Mouse (Mus musculus) layer of hippocampus, adult 9-10 months (tissue): ENCODE measurements at regions not wholly inside any gene's neighbourhood (a gene's known extent, or its start where the extent isn't known, plus 50 kb on each side); places are given as distances from the start of the nearest gene placed in this dataset.
A peak's percentile ranks its signal among the peaks of the same experiment; 100 is the strongest.

Experiments used
- DNase-seq: peaks from one replicate; pipeline ENCODE4 v3.0.0; 2022; ENCODE audit warnings: low spot score

DNA sequence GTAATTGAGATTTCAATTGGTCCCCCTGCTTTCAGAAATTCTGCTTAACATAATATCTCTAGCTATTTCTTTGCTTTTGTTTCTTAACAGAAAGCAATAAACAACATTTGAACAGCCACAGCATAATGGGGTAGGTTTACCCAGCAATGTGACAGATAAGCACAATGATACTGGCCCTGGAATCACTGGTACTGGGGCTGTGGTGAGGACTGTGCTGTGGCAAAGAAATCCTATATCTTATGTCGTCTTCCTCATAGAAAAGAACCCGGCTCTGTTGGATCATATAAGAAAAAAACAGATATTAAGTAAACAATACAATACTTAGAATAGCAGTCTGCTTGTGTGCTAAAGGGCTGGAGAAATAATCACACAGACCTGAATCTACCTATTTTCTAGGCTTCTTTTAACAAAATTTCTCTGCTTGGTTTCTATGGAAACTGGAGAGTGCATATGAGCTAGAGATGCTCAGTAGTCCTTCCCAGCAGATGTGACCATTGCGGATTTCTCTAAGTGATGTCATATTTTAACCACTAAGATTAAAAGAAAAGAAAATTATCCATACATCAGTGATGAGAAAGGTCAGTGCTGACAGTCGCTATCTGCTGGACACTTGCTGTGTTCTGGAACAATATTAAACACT, 119.8 kb upstream of the Gnao1 start:
- no peak for DNase-seq

- DNase-seq, result no peak
Observed at GRCm38 (mm10) chr8:93691375-93691774, 118.4 kb upstream of the Gnao1 start.

DNA sequence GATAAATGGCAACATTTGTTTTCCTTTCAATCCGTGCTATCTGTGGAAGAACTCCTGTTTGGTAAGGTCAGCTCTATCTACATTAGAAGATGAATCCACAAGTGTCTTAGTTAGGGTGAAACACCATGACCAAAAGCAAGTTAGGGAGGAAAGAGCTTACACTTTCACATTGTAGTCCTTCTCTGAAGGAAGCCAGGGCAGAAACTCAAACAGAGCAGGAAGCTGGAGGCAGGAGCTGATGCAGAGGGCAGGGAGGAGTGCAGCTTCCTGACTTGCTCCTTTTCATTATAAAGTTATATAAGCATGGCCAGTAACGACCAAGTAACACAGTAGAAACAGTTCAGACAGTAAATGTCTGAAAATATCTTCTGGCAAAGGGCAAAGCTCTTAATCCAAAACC, 117.9 kb upstream of the Gnao1 start:
- no peak for DNase-seq

GRCm38 (mm10) chr8:93697206-93697605, 112.6 kb upstream of the Gnao1 start:
- no peak for DNase-seq

- DNase-seq, result no peak
Observed at GRCm38 (mm10) chr8:93698508-93698907, 111.3 kb upstream of the Gnao1 start.

- no peak for DNase-seq
Observed at GRCm38 (mm10) chr8:93701391-93701790, 108.4 kb upstream of the Gnao1 start.

GRCm38 (mm10) chr8:93712066-93712706, 97.6 kb upstream of the Gnao1 start:
- DNase-seq, result no peak

GRCm38 (mm10) chr8:93713221-93713620, 96.5 kb upstream of the Gnao1 start:
- DNase-seq, result no peak

DNA sequence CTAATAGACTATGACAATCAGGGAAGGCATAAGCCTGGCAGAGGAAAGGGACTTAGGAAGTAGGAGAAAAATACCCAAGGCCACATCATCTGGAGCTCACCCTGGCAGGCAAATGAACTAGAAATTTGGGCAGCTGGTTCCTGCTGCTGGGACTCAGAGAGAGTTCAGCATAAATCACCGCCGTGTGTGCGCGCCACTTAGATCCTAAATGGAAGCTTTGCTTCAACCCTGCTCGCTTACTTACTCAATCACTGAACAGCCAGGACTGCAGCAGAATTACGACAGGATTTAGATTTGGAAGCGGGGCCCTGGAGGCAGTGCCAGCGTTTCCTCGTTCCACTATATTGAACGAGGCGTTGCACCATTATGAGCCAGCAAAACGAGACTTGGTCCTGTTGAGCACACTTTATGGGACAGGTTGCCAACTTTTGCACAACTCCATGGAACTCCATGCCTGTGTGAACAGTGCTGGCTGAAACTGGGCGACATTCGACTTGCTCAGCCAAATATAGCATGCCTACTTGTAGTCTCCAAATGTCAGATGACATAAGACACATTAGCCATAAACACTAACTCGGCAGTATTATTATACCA, 84.8 kb upstream of the Gnao1 start:
- DNase-seq, result no peak

DNA sequence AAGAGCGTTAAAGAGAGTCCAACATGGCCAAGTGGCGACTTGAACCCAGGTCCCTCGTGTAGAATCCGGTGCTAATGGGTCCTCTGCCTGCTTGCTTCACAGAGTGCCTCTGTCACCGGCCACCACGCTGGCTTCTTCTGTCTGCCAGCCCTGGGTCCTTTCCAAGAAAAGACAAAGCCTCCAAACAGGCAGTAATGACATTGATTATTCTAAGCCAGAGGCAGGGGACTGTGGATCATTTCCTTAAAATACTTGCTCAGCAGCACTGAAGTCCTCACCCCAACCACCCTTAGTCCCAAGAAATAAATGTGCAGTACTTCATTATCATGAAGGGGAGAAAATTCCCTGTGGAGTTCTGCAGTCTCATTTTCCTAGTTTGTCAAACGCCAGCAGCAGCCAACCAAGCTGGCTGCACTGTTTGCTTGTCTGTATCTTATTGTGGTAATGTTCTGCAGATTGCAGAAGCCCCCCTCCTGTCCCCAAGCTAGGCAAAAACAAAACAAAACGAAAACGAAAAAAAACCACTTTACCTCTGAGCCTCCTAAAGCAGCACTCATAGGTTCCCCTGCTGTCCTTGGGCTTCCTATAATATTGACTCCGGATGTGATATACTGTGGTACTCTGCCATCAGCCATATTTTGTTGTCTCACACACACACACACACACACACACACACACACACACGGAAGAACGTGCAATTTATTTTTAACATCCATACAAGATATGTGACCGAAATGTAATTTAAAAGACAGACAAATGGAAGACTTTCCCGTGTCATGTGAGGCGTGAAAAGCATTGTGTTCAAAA, 80.4 kb upstream of the Gnao1 start:
- peak; percentile 29 for DNase-seq

GRCm38 (mm10) chr8:93730738-93731700, 78.7 kb upstream of the Gnao1 start:
- DNase-seq, result no peak

GRCm38 (mm10) chr8:93734818-93735217, 74.9 kb upstream of the Gnao1 start:
- DNase-seq, result no peak

DNA sequence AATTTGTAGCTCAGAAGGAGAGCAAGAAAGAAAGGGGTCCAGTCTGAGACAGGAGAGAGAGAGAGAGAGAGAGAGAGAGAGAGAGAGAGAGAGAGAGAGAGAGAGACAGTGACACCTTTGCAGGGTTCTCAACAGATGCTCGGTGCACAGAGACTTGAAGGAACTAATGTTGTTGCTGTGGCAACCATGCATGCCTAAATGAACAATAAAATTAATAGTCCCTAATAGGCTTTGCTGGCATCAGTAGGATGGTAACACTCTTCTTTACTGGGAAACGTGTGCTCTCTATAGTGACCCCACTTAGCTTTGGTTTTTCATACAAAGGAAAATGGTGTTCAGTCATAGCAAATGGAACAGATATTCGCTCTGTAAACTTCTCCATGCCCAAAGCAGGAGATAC, 69.5 kb upstream of the Gnao1 start:
- DNase-seq, result no peak

DNA sequence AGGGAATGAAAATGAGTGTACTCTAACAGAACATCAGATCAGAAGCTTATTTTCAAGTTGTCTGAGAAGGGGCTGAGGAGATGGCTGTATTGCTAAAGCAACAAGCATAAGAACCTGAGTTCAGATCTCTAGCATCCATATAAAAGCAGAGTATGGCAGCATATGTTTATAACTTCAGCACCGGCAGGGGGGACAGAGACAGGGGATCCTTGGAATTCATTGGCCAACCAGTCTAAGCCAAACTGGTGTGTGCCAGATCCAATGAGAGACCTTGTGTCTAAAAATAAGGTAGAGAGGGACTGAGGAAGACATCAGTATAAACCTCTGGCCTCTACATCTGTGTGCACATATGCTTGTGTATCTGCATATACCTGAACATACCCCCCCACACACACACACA, 61.0 kb upstream of the Gnao1 start:
- no peak for DNase-seq

- no peak for DNase-seq
Observed at GRCm38 (mm10) chr8:93750921-93751320, 58.8 kb upstream of the Gnao1 start.

- DNase-seq, result no peak
Observed at GRCm38 (mm10) chr8:93755981-93756380, 53.8 kb upstream of the Gnao1 start.
